Mouse (Mus musculus): ENCODE results near the gene Gramd4.

DNA sequence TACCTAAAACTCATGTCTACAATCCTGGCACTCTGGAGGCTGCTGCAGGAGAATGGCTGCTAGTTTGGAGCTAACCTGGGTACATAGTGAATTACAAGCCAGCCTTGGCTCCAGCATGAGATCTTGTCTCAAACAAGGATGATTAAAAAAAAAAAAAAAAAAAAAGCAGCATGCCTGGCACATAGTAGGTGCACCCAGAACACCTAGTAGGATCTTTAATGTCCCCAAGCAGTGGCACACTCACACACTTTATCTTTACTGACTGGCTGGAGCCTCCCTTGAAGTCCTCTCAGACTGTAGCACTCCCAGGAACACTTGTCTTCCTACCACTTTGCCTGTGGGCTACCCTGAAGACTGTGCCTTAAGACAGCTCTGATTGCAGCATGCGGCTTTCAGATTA lies 22.9 kb downstream of the Gramd4 start:
- TF ChIP-seq CEBPB (IDR thresholded peaks at IDR 0.05; ENCODE audit: insufficient read depth, poor library complexity, severe bottlenecking) (no peak), POLR2A (IDR thresholded peaks at IDR 0.05; ENCODE audit: insufficient read length, low read depth) (no peak), TCF12 (IDR thresholded peaks at IDR 0.05; ENCODE audit: insufficient read depth, poor library complexity, severe bottlenecking) (no peak), MYOD1 (IDR thresholded peaks at IDR 0.05; ENCODE audit: control insufficient read depth in 1 of 3, insufficient read length in 2 of 3, low read depth in 2 of 3) (no peak), POLR2AphosphoS2 (IDR thresholded peaks at IDR 0.05; ENCODE audit: insufficient read length, low read depth) (no peak)

Measured in myocyte (in vitro differentiated cells).